Mouse (Mus musculus) heart, embryonic 13.5 days (tissue): ENCODE measurements around the gene Mydgf. TPM values are rescaled to one million over a fixed set of nuclear protein-coding genes. Genes with fewer than 3 reads are reported as not detected.

Source experiments
- ATAC-seq: fragments of 200-750 bp; cut with Nextera tagmentation; 2 replicates; pipeline ENCODE4 v1.8.0; 2017; ENCODE audit warnings: moderate TSS enrichment; ENCODE audit not compliant: insufficient number of reproducible peaks, low FRiP score, low TSS enrichment; ENCODE audit errors: extremely low read depth
- H3K27ac ChIP-seq: fragments of 300-500 bp; sonication (generic); replicated peaks from 2 replicates; pipeline ENCODE4 v1.5.1; 2015; ENCODE audit warnings: moderate library complexity, mild to moderate bottlenecking, inconsistent platforms
- H3K27me3 ChIP-seq: fragments of 300-500 bp; sonication (generic); replicated peaks from 2 replicates; pipeline ENCODE4 v1.6.1; 2015; ENCODE audit warnings: mild to moderate bottlenecking, inconsistent platforms
- H3K36me3 ChIP-seq: fragments of 300-500 bp; sonication (generic); 2 replicates; pipeline ENCODE4 v1.6.1; 2015; ENCODE audit warnings: mild to moderate bottlenecking, inconsistent platforms
- H3K4me1 ChIP-seq: fragments of 300-500 bp; sonication (generic); 2 replicates; pipeline ENCODE4 v1.6.1; 2015; ENCODE audit warnings: inconsistent platforms
- H3K4me2 ChIP-seq: fragments of 300-500 bp; sonication (generic); 2 replicates; pipeline ENCODE4 v1.6.1; 2015; ENCODE audit warnings: inconsistent platforms, mild to moderate bottlenecking, moderate library complexity
- H3K4me3 ChIP-seq: fragments of 300-500 bp; sonication (generic); 2 replicates; pipeline ENCODE4 v1.5.1; 2015; ENCODE audit warnings: moderate library complexity, mild to moderate bottlenecking, inconsistent platforms
- H3K9ac ChIP-seq: fragments of 300-500 bp; sonication (generic); 2 replicates; pipeline ENCODE4 v1.6.1; 2015; ENCODE audit warnings: inconsistent platforms, mild to moderate bottlenecking, moderate library complexity
- H3K9me3 ChIP-seq: fragments of 300-500 bp; sonication (generic); 2 replicates; pipeline ENCODE4 v1.6.1; 2016; ENCODE audit warnings: inconsistent platforms
- WGBS: fragments of 180-500 bp; shearing (Covaris S2); methylation state at CpG from one replicate; pipeline ENCODE4 v1.1.7; 2015; ENCODE audit warnings: mixed read lengths; 5-methylcytosine and 5-hydroxymethylcytosine counted together
- microRNA-seq: library from miRNA; unstranded; fragments of <30 nt; microRNA quantifications from one replicate; pipeline ENCODE4, GENCODE M21; 2016
- polyA plus RNA-seq: library from polyadenylated mRNA; unstranded; fragments of >200 nt; fragmentation: Nextera tagmentation; extraction: Ambion mirVana; gene quantifications from 2 replicates; pipeline ENCODE4 v1.2.1, GENCODE M21; 2015

Gene Mydgf
- polyA plus RNA-seq, 1 experiment from 2014 or later, result 80.5 TPM

DNA sequence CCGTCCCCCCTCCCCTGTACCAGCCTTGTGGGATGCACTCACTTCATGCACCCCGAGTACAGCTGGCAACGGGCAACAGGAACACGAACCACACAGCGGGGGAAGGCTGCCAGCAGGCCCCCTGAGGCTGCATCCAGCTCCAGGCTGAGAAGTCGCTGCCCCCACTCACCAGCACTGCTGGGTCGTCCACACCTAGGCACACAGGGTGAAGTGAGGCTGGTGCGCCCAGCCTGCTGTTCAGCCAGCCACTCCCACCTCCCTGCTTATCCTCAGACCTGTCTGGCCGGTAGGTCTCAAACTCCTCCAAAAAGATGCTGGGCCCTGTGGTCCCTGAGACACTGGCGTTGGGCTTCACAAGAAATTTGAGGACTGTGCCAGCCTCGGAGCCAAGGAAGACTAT, 57.5 kb downstream of the Mydgf start:
- peaks cover 57% of the 10 kb centered on the region for H3K27me3 ChIP-seq
- WGBS, result 71% methylated on average over 11 of the region's 11 CpGs
- ATAC-seq, result no peak

More for the DNA sequence above, 57.5 kb downstream of the Mydgf start:
- Histone ChIP-seq H3K4me3 (no peak overlapping the region), H3K9me3 (peaks cover 13% of the 10 kb centered on the region), H3K27ac (no peak overlapping the region), H3K36me3 (peaks cover 3% of the 10 kb centered on the region; the same call in 1 of the 2 replicates), H3K9ac (no peak overlapping the region), H3K4me2 (no peak overlapping the region), H3K4me1 (peaks cover 11% of the 10 kb centered on the region)

Small RNAs within 50 kb of the gene (microRNA-seq; reads per million reads assigned to microRNA genes)
- not detected for gene Gm44397

Other genes starting within 250 kb of the Mydgf start
- gene Zfp119b, start 234.4 kb downstream of the Mydgf start, polyA plus RNA-seq, result 3.6 and 4.3 TPM in 2 replicates
- gene Ebi3, start 231.3 kb downstream of the Mydgf start, polyA plus RNA-seq, result 0.34 and 1.3 TPM in 2 replicates
- 18.0 and 18.8 TPM in 2 replicates for gene Yju2, start 224.8 kb downstream of the Mydgf start, polyA plus RNA-seq
- gene Shd, start 213.5 kb downstream of the Mydgf start, polyA plus RNA-seq, result 7.9 and 8.7 TPM in 2 replicates
- gene Fsd1, start 197.4 kb downstream of the Mydgf start, polyA plus RNA-seq, result 4.5 and 5.0 TPM in 2 replicates
- 11.9 and 14.6 TPM in 2 replicates for gene Stap2, start 178.3 kb downstream of the Mydgf start, polyA plus RNA-seq
- gene Mpnd, start 178.2 kb downstream of the Mydgf start, polyA plus RNA-seq, result 62.1 and 68.1 TPM in 2 replicates
- 85.0 and 87.6 TPM in 2 replicates for gene Sh3gl1, start 147.3 kb downstream of the Mydgf start, polyA plus RNA-seq
- gene Chaf1a, start 143.5 kb downstream of the Mydgf start, polyA plus RNA-seq, result 14.1 and 14.2 TPM in 2 replicates
- 37.8 and 44.2 TPM in 2 replicates for gene Ubxn6, start 108.9 kb downstream of the Mydgf start, polyA plus RNA-seq
- gene Hdgfl2, start 104.3 kb downstream of the Mydgf start, polyA plus RNA-seq, result 75.0 and 89.0 TPM in 2 replicates
- 0.05 and 0.07 TPM in 2 replicates for gene Plin4, start 74.1 kb downstream of the Mydgf start, polyA plus RNA-seq
- gene Plin5, start 66.3 kb downstream of the Mydgf start, polyA plus RNA-seq, result 0.19 and 0.47 TPM in 2 replicates
- 0.27 TPM in 1 of 2 replicates, not detected in the other for gene Lrg1, start 61.9 kb downstream of the Mydgf start, polyA plus RNA-seq
- gene Sema6b, start 43.6 kb downstream of the Mydgf start, polyA plus RNA-seq, result 0.55 and 0.59 TPM in 2 replicates
- 6.5 and 6.9 TPM in 2 replicates for gene Tnfaip8l1, start 21.4 kb downstream of the Mydgf start, polyA plus RNA-seq
- 21.8 and 22.4 TPM in 2 replicates for gene Dpp9, start 35.0 kb upstream of the Mydgf start, polyA plus RNA-seq
- gene Fem1a, start 72.9 kb upstream of the Mydgf start, polyA plus RNA-seq, result 17.2 and 18.5 TPM in 2 replicates
- gene Ticam1, start 92.9 kb upstream of the Mydgf start, polyA plus RNA-seq, result 7.7 and 8.4 TPM in 2 replicates
- 67.1 and 71.8 TPM in 2 replicates for gene Plin3, start 109.0 kb upstream of the Mydgf start, polyA plus RNA-seq
- not detected in 2 replicates for gene Arrdc5, start 116.4 kb upstream of the Mydgf start, polyA plus RNA-seq
- gene Uhrf1, start 119.4 kb upstream of the Mydgf start, polyA plus RNA-seq, result 70.7 and 74.7 TPM in 2 replicates
- gene Kdm4b, start 142.1 kb upstream of the Mydgf start, polyA plus RNA-seq, result 25.5 and 25.9 TPM in 2 replicates